Mouse (Mus musculus) C2C12 (cell line): Measurements from ENCODE around the gene Aip. TPM values are rescaled to one million over a fixed set of nuclear protein-coding genes. Genes with fewer than 3 reads are reported as not detected.
A peak's percentile ranks its signal among the peaks of the same experiment; 100 is the strongest.

Experiments used
- H3K27me3 ChIP-seq: one replicate; pipeline ENCODE4 v1.6.1; 2011; ENCODE audit not compliant: control insufficient read depth, insufficient read depth, insufficient read length
- H3K36me3 ChIP-seq: one replicate; pipeline ENCODE4 v1.6.1; 2011; ENCODE audit not compliant: control insufficient read depth, insufficient read depth
- H3K4me3 ChIP-seq: one replicate; pipeline ENCODE4 v1.5.1; 2011; ENCODE audit warnings: mild to moderate bottlenecking, control low read depth; ENCODE audit not compliant: poor library complexity, insufficient read depth, severe bottlenecking
- H3K79me2 ChIP-seq: one replicate; pipeline ENCODE4 v1.6.1; 2011; ENCODE audit not compliant: control insufficient read depth, insufficient read depth
- H3K79me3 ChIP-seq: one replicate; pipeline ENCODE4 v1.6.1; 2011; ENCODE audit warnings: low read depth, control low read depth
- H3ac ChIP-seq: one replicate; pipeline ENCODE3; 2011; ENCODE audit warnings: low read depth; ENCODE audit not compliant: control insufficient read depth, insufficient read length
- CEBPB ChIP-seq: IDR thresholded peaks from one replicate; pipeline ENCODE4 v1.6.1; 2011; ENCODE audit warnings: low read depth, mild to moderate bottlenecking, control low read depth, moderate library complexity
- CTCF ChIP-seq: IDR thresholded peaks from one replicate; pipeline ENCODE4 v1.5.1; 2011; ENCODE audit not compliant: control insufficient read depth, insufficient read depth, insufficient read length
- FOSL1 ChIP-seq: IDR thresholded peaks from one replicate; pipeline ENCODE4 v1.8.0; 2011; ENCODE audit warnings: mild to moderate bottlenecking, low read length; ENCODE audit not compliant: poor library complexity, insufficient read depth, severe bottlenecking
- MAX ChIP-seq: IDR thresholded peaks from one replicate; pipeline ENCODE4 v1.6.1; 2011; ENCODE audit warnings: mild to moderate bottlenecking, control low read depth
- MYOD1 ChIP-seq: IDR thresholded peaks from one replicate; pipeline ENCODE4 v1.6.1; 2011; ENCODE audit warnings: low read depth; ENCODE audit not compliant: control insufficient read depth, insufficient read length
- MYOG ChIP-seq: IDR thresholded peaks from one replicate; pipeline ENCODE4 v1.6.1; 2011; ENCODE audit not compliant: control insufficient read depth, insufficient read length; ENCODE audit errors: extremely low read depth
- USF1 ChIP-seq: IDR thresholded peaks from one replicate; pipeline ENCODE4 v1.6.1; 2011; ENCODE audit warnings: low read depth, mild to moderate bottlenecking, control low read depth, moderate library complexity
- polyA plus RNA-seq: library from polyadenylated mRNA; unstranded; fragments of >200 nt; fragmentation: generic; extraction: Trizol; gene quantifications from one replicate; pipeline ENCODE4 v1.2.1, GENCODE M21; 2012; ENCODE audit warnings: missing spikeins

The Aip gene
- polyA plus RNA-seq, 1 experiment, result 208 TPM

DNA sequence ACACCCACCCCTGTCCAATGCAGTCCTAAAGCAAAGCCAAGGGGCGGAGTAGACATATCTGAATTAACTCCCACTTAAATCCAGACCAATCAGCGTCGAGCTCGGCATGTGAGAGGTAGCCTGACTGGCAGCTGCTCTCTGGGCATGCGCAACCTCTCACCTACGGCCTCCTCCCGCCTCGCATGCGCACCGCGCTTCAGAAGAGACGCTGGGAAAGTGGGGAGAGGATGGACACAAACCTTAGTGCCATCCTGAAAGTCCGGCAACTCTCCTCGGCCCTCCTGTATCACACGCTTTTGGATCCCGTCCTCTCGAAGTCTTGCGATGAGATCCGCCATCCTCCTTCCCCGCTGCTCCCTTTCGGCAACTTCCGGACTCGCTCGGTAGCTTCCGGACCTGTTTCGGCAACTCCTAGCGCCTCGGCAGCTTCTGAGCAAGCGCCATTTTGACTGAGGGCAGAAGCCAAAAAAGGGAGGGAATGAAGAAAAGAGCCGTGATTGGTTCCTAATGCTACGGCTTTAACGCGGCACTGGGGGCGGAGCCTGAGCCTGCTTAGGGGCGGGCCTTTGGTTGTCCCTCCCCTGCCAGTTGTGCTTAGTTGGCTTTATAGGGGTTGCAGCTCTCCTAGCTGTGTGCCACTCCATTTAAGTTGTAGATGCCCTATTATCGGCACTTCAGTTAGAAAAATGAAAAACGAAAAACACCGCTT lies 4.4 kb downstream of the Aip start:
- Histone ChIP-seq H3ac (peak overlapping the region; percentile 68), H3K79me3 (peaks cover 12% of the 10 kb centered on the region), H3K27me3 (no peaks in the 10 kb centered on the region), H3K79me2 (peaks cover 41% of the 10 kb centered on the region), H3K4me3 (peak overlapping the region; percentile 41), H3K36me3 (peaks cover 10% of the 10 kb centered on the region)
- no peak for TF ChIP-seq CEBPB
- TF ChIP-seq MAX, result peak; percentile 100
- no peak for TF ChIP-seq USF1

DNA sequence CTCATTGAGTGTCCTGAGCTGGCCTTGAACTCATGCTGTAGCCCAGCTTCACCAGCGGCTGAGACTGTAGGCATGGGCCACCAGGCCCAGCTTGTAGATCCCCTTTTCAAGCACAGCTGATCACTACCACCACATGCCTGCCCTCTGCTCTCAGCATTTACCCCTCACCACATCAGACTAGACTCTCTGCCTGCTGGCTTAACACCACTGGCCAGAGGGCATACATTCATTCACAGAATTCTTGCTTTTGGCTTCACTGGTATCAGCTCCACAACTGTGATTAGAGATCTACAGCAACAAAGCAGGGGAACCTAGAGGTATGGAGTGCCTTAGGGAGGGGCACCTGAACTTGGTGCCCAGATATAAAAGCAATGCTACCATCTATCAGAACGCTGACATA lies 5.2 kb downstream of the Aip start:
- no peak overlapping the region for H3K4me3 ChIP-seq
- no peaks in the 10 kb centered on the region for H3K27me3 ChIP-seq
- H3K79me2 ChIP-seq, result peaks cover 38% of the 10 kb centered on the region
- no peak overlapping the region for H3ac ChIP-seq
- peaks cover 10% of the 10 kb centered on the region for H3K79me3 ChIP-seq
- TF ChIP-seq USF1, result no peak
- TF ChIP-seq MYOD1, result no peak
- TF ChIP-seq MAX, result no peak
- TF ChIP-seq MYOG, result no peak
- TF ChIP-seq CTCF, result no peak
- H3K36me3 ChIP-seq, result peaks cover 17% of the 10 kb centered on the region

DNA sequence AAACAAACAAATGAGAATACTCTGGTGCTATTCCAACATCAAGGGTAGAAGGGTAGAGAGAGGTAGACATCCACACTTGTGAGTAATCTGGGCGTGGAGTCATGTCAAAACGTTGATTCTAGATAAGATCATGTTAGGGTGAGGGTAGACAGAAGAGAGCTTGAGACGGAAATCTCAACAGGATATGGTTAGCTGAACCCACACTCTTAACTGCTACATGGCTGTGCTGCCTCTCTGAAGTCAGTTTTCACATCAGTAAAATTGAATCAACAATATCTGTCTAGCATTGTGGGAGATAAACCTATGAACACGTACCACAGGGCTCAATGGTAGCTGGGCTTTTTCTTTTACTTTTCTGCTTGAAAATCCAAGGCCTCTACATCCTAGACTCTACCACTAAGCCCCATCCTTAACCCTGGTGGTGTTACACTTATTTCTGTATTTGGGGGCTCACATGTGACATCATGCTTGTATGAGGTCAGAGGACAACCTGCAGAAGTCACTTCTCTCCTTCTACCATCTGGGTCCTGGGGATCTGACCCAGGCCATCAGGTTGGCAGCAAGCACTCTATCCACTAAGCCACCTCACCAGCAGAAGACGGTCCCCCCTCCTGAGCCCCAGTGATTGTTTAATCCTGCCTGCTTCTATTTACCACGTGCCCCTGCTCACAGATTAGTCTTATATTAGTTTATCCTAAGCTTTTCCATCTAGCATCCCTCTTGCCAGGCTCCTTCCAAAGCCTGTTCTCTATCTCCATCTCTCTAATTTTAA lies 5.8 kb downstream of the Aip start:
- H3K79me2 ChIP-seq, result peaks cover 38% of the 10 kb centered on the region
- H3K27me3 ChIP-seq, result no peaks in the 10 kb centered on the region
- H3ac ChIP-seq, result no peak overlapping the region
- no peak overlapping the region for H3K4me3 ChIP-seq
- H3K79me3 ChIP-seq, result peaks cover 10% of the 10 kb centered on the region
- TF ChIP-seq CTCF (no peak), MYOG (no peak), USF1 (no peak), FOSL1 (no peak), CEBPB (no peak), MAX (no peak)
- H3K36me3 ChIP-seq, result peaks cover 23% of the 10 kb centered on the region

DNA sequence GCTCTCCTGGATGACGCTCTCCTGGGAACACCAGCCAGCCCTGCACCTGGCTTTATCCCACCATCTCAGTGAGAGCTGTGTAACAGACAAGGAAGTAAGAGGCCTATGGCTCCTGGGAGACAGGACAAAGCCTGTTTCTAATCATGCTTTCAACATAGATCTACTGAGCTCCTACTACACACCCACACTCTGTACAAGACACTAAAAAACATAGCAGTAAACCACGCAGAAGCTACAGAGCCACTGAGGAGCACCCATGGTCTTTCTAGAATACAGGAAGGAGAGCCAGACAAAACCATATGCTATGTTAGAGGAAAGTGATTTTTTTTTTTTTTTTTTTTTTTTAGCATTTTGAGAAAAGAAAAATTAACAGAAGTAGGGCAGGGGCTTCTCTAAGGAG lies 7.3 kb downstream of the Aip start:
- Histone ChIP-seq H3K36me3 (peaks cover 39% of the 10 kb centered on the region), H3K79me2 (peaks cover 38% of the 10 kb centered on the region), H3K27me3 (no peaks in the 10 kb centered on the region), H3K4me3 (no peak overlapping the region), H3ac (no peak overlapping the region), H3K79me3 (peaks cover 10% of the 10 kb centered on the region)
- TF ChIP-seq FOSL1 (no peak), MYOD1 (no peak), CTCF (no peak), CEBPB (no peak), MYOG (no peak), USF1 (no peak), MAX (no peak)

DNA sequence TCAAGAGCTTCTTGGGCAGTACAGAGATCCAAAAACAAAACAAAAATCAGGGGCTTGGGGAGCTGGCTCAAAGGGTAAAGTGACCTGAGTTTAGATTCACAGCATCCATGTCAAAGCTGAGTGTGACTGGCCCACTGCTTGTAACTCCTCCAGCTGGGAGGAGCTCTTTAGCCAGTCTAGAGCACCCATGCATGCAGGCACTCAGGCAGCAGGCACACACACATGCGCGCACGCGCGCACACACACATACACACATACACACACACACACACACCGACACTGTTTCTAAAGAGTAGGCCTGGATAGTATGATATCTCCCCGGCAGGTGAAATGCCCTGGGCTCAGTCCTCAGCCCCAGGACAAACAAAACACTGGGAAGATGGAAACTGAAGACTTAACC lies 8.7 kb downstream of the Aip start:
- Histone ChIP-seq H3K27me3 (no peaks in the 10 kb centered on the region), H3K4me3 (no peak overlapping the region), H3K79me3 (peaks cover 10% of the 10 kb centered on the region), H3K36me3 (peaks cover 49% of the 10 kb centered on the region), H3K79me2 (peaks cover 38% of the 10 kb centered on the region), H3ac (no peak overlapping the region)
- TF ChIP-seq CEBPB (no peak), USF1 (no peak), MAX (no peak), CTCF (no peak)

DNA sequence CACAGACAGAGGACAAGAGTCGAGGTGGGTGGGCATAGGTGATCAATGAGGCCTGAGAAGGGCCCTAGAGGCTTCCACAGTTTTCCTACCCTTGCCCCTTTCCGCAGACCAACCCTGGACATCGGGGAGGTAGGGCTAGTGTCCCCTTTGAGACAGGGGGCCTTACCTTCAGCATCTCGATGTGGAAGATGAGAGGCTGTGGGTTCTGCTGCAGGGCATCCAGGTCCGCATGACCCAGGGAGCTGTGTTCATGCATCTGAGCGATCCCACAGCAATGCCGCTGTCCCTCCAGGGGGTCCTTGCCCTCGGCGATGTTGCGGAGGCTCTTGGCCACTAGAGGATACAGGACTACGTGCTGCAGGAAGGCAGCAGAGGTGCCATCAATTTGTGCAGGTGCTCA lies 9.8 kb downstream of the Aip start:
- H3K27me3 ChIP-seq, result no peaks in the 10 kb centered on the region
- H3K79me3 ChIP-seq, result peaks cover 9% of the 10 kb centered on the region
- H3K79me2 ChIP-seq, result peaks cover 34% of the 10 kb centered on the region
- H3K4me3 ChIP-seq, result no peak overlapping the region
- no peak overlapping the region for H3ac ChIP-seq
- TF ChIP-seq CTCF (no peak), MYOD1 (no peak), USF1 (no peak), CEBPB (no peak), MYOG (no peak), MAX (no peak), FOSL1 (no peak)
- peaks cover 60% of the 10 kb centered on the region for H3K36me3 ChIP-seq
